Mouse (Mus musculus) myocyte (in vitro differentiated cells): ENCODE data around the gene Sohlh1.

Experiments used
- E2F4 ChIP-seq: IDR thresholded peaks from one replicate; pipeline ENCODE4 v1.6.1; 2011; ENCODE audit warnings: mild to moderate bottlenecking, control low read depth, moderate library complexity; ENCODE audit not compliant: insufficient read depth
- MAX ChIP-seq: IDR thresholded peaks from one replicate; pipeline ENCODE4 v1.6.1; 2011; ENCODE audit warnings: low read depth, mild to moderate bottlenecking, control low read depth
- MYOG ChIP-seq, 3 experiments: IDR thresholded peaks; one replicate each; pipeline ENCODE4 v1.6.1; 2011; ENCODE audit warnings: control low read depth in 2 of 3, low read depth in 2 of 3, mild to moderate bottlenecking in 2 of 3; ENCODE audit not compliant: insufficient read length in 2 of 3, control insufficient read depth in 1 of 3, insufficient read depth in 1 of 3
- POLR2A ChIP-seq: IDR thresholded peaks from one replicate; pipeline ENCODE4 v1.6.1; 2011; ENCODE audit warnings: low read depth, mild to moderate bottlenecking, control low read depth, moderate library complexity; ENCODE audit not compliant: insufficient read length
- SRF ChIP-seq: IDR thresholded peaks from one replicate; pipeline ENCODE4 v1.6.1; 2011; ENCODE audit warnings: low read depth; ENCODE audit not compliant: control insufficient read depth, insufficient read length
- TCF12 ChIP-seq: IDR thresholded peaks from one replicate; pipeline ENCODE4 v1.6.1; 2011; ENCODE audit warnings: mild to moderate bottlenecking, control low read depth; ENCODE audit not compliant: poor library complexity, insufficient read depth, severe bottlenecking
- TCF3 ChIP-seq: IDR thresholded peaks from one replicate; pipeline ENCODE4 v1.6.1; 2011; ENCODE audit warnings: low read depth, control low read depth; ENCODE audit not compliant: insufficient read length
- USF1 ChIP-seq: IDR thresholded peaks from one replicate; pipeline ENCODE4 v1.6.1; 2011; ENCODE audit warnings: low read depth, mild to moderate bottlenecking, control low read depth, moderate library complexity

GRCm38 (mm10) chr2:25884756-25885155 lies 37.7 kb upstream of the Sohlh1 start:
- TF ChIP-seq MAX (no peak), TCF3 (no peak), POLR2A (no peak), MYOG (IDR thresholded peaks at IDR 0.05; ENCODE audit: control insufficient read depth in 1 of 3, insufficient read depth in 1 of 3, insufficient read length in 2 of 3, low read depth in 2 of 3) (no peak), TCF12 (no peak), USF1 (no peak), SRF (no peak), E2F4 (no peak)
